Mouse (Mus musculus) lung, adult 2 months (tissue): ENCODE measurements around the gene Slc35a3.

Source experiments
- CTCF ChIP-seq: fragments of 200-500 bp; IDR thresholded peaks from 2 replicates; pipeline ENCODE4 v1.5.1; 2011; ENCODE audit warnings: mild to moderate bottlenecking, low read length, control low read depth; ENCODE audit not compliant: insufficient read depth
- POLR2A ChIP-seq: fragments of 200-500 bp; IDR thresholded peaks from 2 replicates; pipeline ENCODE4 v1.6.1; 2011; ENCODE audit warnings: low read depth, mild to moderate bottlenecking, control low read depth, low read length, borderline replicate concordance; ENCODE audit errors: extremely low read depth

DNA sequence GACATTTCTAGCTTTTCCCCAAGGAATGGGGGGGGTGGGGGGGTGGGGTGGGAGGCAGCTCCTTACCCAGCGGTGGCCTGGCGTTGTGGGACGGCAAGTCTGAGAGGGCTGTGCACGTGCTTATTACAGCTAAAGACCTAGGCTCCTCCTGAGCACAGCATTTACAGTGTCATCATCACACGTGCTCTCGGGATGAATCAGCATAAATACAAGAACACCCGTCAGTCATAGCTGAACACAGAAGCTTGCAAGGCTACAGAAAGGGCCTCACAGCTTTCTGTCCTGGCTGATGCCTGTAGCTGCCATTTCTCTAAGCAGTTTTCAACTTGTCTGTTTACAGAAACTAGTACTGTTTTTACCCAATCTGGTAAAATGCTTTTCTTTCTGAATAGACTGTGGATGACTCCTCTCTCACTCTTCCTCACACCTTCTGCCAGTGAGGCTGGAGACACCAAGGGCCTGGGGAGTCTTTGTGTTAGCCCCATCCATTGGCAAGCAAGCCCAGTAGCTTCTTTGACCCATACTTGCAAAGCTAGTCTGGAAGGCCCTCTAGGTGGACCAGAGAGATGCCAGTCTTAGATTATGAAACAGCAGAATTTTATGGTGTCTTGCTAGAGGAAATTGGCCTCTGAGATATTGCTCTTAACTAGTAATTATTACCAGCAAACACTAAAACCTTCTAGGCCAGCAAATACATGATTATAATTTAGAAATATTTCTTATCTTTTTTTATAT, 91.8 kb downstream of the Slc35a3 start:
- no peak for TF ChIP-seq POLR2A
- no peak for TF ChIP-seq CTCF
